Mouse (Mus musculus): Measurements from ENCODE around the gene Ascc1.

Ascc1 gene

GRCm38 (mm10) chr10:60080982-60081825 lies 78.6 kb downstream of the Ascc1 start:
- peak; percentile 20 for DNase-seq

- peak; percentile 17 for DNase-seq
Observed at GRCm38 (mm10) chr10:60081905-60082304, 79.3 kb downstream of the Ascc1 start.

GRCm38 (mm10) chr10:60084065-60084464 lies 81.5 kb downstream of the Ascc1 start:
- DNase-seq: peak; percentile 33

GRCm38 (mm10) chr10:60092311-60092710 lies 89.7 kb downstream of the Ascc1 start:
- no peak for DNase-seq

GRCm38 (mm10) chr10:60093751-60094150 lies 91.1 kb downstream of the Ascc1 start:
- DNase-seq: no peak

GRCm38 (mm10) chr10:60095558-60095957 lies 93.0 kb downstream of the Ascc1 start:
- DNase-seq: no peak

GRCm38 (mm10) chr10:60096302-60096701 lies 93.7 kb downstream of the Ascc1 start:
- DNase-seq: no peak

GRCm38 (mm10) chr10:60097146-60097545 lies 94.5 kb downstream of the Ascc1 start:
- no peak for DNase-seq

- no peak for DNase-seq
Observed at GRCm38 (mm10) chr10:60097774-60098173, 95.2 kb downstream of the Ascc1 start.

- no peak for DNase-seq
Observed at GRCm38 (mm10) chr10:60105391-60106145, 103.0 kb downstream of the Ascc1 start.

- DNase-seq: peak; percentile 78
Observed at GRCm38 (mm10) chr10:60106146-60106530, 103.5 kb downstream of the Ascc1 start, which contains the start of gene Spock2. Spock2 (plus strand) TSS chr10:60106219.

- DNase-seq: peak; percentile 64
Observed at GRCm38 (mm10) chr10:60106531-60107186, 104.1 kb downstream of the Ascc1 start.

- DNase-seq: peak; percentile 75
Observed at GRCm38 (mm10) chr10:60107448-60107847, 104.8 kb downstream of the Ascc1 start.

GRCm38 (mm10) chr10:60108321-60109111 lies 105.9 kb downstream of the Ascc1 start:
- peak; percentile 75 for DNase-seq

- peak; percentile 67 for DNase-seq
Observed at GRCm38 (mm10) chr10:60109336-60109735, 106.7 kb downstream of the Ascc1 start.

GRCm38 (mm10) chr10:60109989-60110388 lies 107.4 kb downstream of the Ascc1 start:
- DNase-seq: no peak

- DNase-seq: no peak
Observed at GRCm38 (mm10) chr10:60110908-60111475, 108.4 kb downstream of the Ascc1 start.

GRCm38 (mm10) chr10:60113965-60114690 lies 111.5 kb downstream of the Ascc1 start:
- no peak for DNase-seq

GRCm38 (mm10) chr10:60115345-60116185 lies 113.0 kb downstream of the Ascc1 start:
- peak; percentile 43 for DNase-seq

GRCm38 (mm10) chr10:60116997-60117396 lies 114.4 kb downstream of the Ascc1 start:
- no peak for DNase-seq
